Mouse (Mus musculus) bone marrow, adult 2 months (tissue): ENCODE data around the gene Ide. TPM values are rescaled to one million over a fixed set of nuclear protein-coding genes. Genes with fewer than 3 reads are reported as not detected.
A peak's percentile ranks its signal among the peaks of the same experiment; 100 is the strongest.

Experiments
- H3K27ac ChIP-seq: fragments of 200-500 bp; 2 replicates; pipeline ENCODE4 v1.5.1; 2012; ENCODE audit warnings: low read depth, mild to moderate bottlenecking, control low read depth, inconsistent platforms, low read length; ENCODE audit not compliant: control insufficient read depth, poor library complexity, insufficient read depth
- H3K4me1 ChIP-seq: fragments of 200-500 bp; 2 replicates; pipeline ENCODE4 v1.6.1; 2011; ENCODE audit warnings: low read length; ENCODE audit not compliant: control insufficient read depth, insufficient read depth
- H3K4me3 ChIP-seq: fragments of 200-500 bp; replicated peaks from 2 replicates; pipeline ENCODE3; 2011; ENCODE audit warnings: mild to moderate bottlenecking, low read depth, low read length, control low read depth; ENCODE audit not compliant: control insufficient read depth
- CTCF ChIP-seq: fragments of 200-500 bp; IDR thresholded peaks from 2 replicates; pipeline ENCODE4 v1.5.1; 2011; ENCODE audit warnings: low read length, control low read depth; ENCODE audit not compliant: control insufficient read depth, insufficient read depth
- POLR2A ChIP-seq: fragments of 200-500 bp; IDR thresholded peaks from 2 replicates; pipeline ENCODE4 v1.6.1; 2011; ENCODE audit warnings: low read depth, mild to moderate bottlenecking, control low read depth, low read length, borderline replicate concordance; ENCODE audit not compliant: control insufficient read depth
- WGBS: fragments of 180-500 bp; shearing (Covaris S2); methylation state at CpG from one replicate; pipeline ENCODE4 v1.1.7; 2018; 5-methylcytosine and 5-hydroxymethylcytosine counted together
- polyA plus RNA-seq: library from polyadenylated mRNA; stranded (reverse); fragments of >200 nt; gene quantifications from 2 replicates; pipeline ENCODE4 v1.2.4, GENCODE M21; 2011; ENCODE audit warnings: low replicate concordance; ENCODE audit not compliant: missing spikeins, insufficient read depth, insufficient read length

Gene Ide
- polyA plus RNA-seq, 1 experiment = 11.1 TPM

DNA sequence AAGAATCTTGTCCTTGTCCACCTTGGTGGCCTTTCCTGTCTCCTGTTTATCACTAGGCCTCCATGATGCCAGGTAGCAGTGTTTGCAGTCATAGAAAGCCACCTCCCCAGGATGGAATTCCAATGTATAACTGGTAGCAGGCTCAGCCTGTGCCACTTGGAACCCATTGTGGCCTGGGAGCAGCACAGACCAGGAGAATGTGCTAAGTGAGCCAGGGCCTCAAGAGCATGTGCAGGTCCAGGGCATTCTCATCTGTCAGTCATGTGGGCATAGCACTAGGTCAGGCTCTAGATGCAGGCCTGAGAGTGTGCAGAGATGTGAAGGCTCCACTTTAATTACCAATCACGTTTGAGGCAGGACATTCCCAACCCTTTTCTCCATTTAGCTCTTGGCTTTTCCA lies 58.5 kb downstream of the Ide start:
- 92% methylated on average over 1 of the region's 1 CpGs for WGBS
- TF ChIP-seq POLR2A = no peak
- TF ChIP-seq CTCF = no peak
- H3K27ac ChIP-seq = no peak overlapping the region
- no peaks in the 10 kb centered on the region; the same call in 1 of the 2 replicates for H3K4me1 ChIP-seq
- H3K4me3 ChIP-seq = no peak overlapping the region

GRCm38 (mm10) chr19:37275555-37275954 lies 62.1 kb downstream of the Ide start:
- WGBS = 75% methylated on average over 9 of the region's 9 CpGs
- TF ChIP-seq POLR2A (no peak), CTCF (no peak)
- H3K27ac ChIP-seq = no peak overlapping the region

GRCm38 (mm10) chr19:37269106-37269505 lies 68.5 kb downstream of the Ide start:
- 87% methylated on average over 16 of the region's 16 CpGs for WGBS
- H3K4me3 ChIP-seq = no peak overlapping the region
- TF ChIP-seq POLR2A = no peak
- no peak for TF ChIP-seq CTCF
- no peak overlapping the region for H3K27ac ChIP-seq
- no peaks in the 10 kb centered on the region for H3K4me1 ChIP-seq

More at GRCm38 (mm10) chr19:37275555-37275954, 62.1 kb downstream of the Ide start:
- H3K4me1 ChIP-seq = no peaks in the 10 kb centered on the region
- H3K4me3 ChIP-seq = no peak overlapping the region

- no peak for TF ChIP-seq POLR2A
- peak; percentile 94 for TF ChIP-seq CTCF
- no peak overlapping the region for H3K27ac ChIP-seq
- no peak overlapping the region for H3K4me3 ChIP-seq
- 27% methylated on average over 10 of the region's 10 CpGs for WGBS
- no peaks in the 10 kb centered on the region for H3K4me1 ChIP-seq
Observed at GRCm38 (mm10) chr19:37265333-37266103, 72.1 kb downstream of the Ide start.

DNA sequence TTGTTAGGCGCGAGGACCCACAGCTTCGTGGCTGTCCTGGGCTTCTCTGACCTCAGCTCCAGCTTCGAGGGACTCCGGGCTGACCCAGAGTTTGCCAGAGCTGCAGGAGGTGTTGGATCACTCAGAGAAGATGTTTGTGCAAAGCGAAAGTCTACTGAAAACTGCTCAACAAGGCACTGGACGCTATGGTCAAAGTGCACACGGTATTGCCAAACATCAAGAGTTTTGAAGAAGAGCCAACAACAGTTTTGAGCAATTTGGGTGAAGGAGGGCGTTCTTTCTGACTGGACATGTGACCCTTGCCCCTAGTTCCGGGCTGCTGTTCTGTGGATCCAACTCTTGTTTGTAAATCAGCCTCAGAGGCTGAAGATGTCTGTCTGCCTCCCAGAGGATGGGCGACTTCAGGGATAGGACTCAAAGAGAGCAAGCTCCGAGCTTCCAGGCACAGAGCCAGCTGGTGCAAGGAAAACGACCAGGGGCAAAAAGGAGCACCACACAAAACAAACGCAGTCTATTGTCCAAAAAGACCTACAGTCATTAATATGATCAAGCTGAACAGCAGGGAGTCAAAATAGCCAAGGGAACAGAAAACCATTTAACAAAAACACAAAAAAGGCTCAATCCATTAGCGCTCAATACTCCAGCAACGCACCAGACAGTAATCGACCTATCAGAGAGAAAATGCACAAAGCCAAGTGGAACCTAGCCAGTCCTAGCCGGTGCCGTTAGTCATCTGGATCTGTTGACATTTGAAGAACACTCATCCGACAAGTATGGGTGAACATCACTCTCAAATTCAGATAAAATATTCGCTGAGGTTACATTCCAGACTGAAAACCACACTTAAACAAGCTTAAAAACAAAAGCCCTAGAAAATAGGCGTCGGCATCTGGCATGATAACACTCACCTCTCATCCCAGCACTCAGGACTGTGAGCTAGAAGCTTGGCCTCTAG lies 73.4 kb downstream of the Ide start:
- no peak for TF ChIP-seq CTCF
- no peak for TF ChIP-seq POLR2A
- Histone ChIP-seq H3K27ac (no peak overlapping the region), H3K4me3 (no peak overlapping the region), H3K4me1 (no peaks in the 10 kb centered on the region)
- WGBS = 76% methylated on average over 23 of the region's 23 CpGs

- Histone ChIP-seq H3K4me3 (no peak overlapping the region), H3K27ac (no peak overlapping the region), H3K4me1 (no peaks in the 10 kb centered on the region)
- TF ChIP-seq CTCF (no peak), POLR2A (no peak)
- 80% methylated on average over 8 of the region's 8 CpGs for WGBS
Observed at GRCm38 (mm10) chr19:37263566-37263942, 74.1 kb downstream of the Ide start.

- H3K4me1 ChIP-seq = no peaks in the 10 kb centered on the region
- TF ChIP-seq POLR2A (no peak), CTCF (no peak)
- 85% methylated on average over 4 of the region's 4 CpGs for WGBS
- no peak overlapping the region for H3K27ac ChIP-seq
- H3K4me3 ChIP-seq = no peak overlapping the region
Observed at GRCm38 (mm10) chr19:37262389-37262788, 75.3 kb downstream of the Ide start.

DNA sequence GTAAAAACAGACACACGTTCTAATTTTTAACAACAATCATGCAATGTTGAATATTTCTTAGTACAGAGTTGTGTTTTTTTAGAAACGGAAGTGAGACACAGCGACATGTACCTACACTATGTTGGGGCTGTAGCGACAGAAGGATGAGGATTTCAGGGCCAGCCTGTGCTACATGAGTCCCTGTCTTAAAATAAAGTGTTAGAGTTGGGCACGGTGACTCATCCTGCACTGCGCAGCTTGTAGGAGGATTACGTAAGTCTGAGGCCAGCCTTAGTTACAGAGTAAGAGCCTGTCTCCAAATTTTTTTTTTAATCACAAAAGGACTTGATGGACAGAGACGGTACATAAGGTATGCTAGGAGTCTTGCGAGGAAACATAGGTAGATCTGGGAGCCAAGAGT lies 82.3 kb downstream of the Ide start:
- no peak overlapping the region for H3K4me3 ChIP-seq
- H3K4me1 ChIP-seq = no peaks in the 10 kb centered on the region
- TF ChIP-seq POLR2A = no peak
- TF ChIP-seq CTCF = no peak
- WGBS = 75% methylated on average over 9 of the region's 9 CpGs
- no peak overlapping the region for H3K27ac ChIP-seq
